11 mouse cellular contexts compared by ENCODE assay signal in genomic region chr2:92692623-92693022, GRCm38 (mm10).
DNase-seq lines count a peak whose midpoint lies in the region; ATAC-seq and TF ChIP-seq lines count a peak whose summit lies in the region.
"Had no signal": no experiment of that assay in that cellular context is flagged by ENCODE, and none has a peak within 500 bp of the region (broad histone marks: within the 10 kb centered on the region; RNA-seq: fewer than 3 reads in every experiment).

No protein-coding gene starts in this region.

- peak; percentile 15; the same call in 1 of the 2 replicates for ATAC-seq in frontal cortex, adult (ENCODE audit: low TSS enrichment)
- ATAC-seq in lung, embryonic 14.5 days (ENCODE audit: insufficient read depth), result no peak

- WGBS in lung, embryonic 14.5 days, result 62% methylated on average over 1 of the region's 1 CpGs

- H3K27ac ChIP-seq in lung, embryonic 14.5 days (ENCODE audit: low read depth), result no peak overlapping the region
- H3K27ac ChIP-seq: embryonic facial prominence, embryonic 13.5 days; hindbrain, embryonic 15.5 days had no signal

- H3K9ac ChIP-seq in lung, embryonic 14.5 days, result no peak overlapping the region
- H3K9ac ChIP-seq: embryonic facial prominence, embryonic 13.5 days; hindbrain, embryonic 15.5 days had no signal

- no peaks in the 10 kb centered on the region for H3K4me1 ChIP-seq in lung, embryonic 14.5 days (ENCODE audit: insufficient read depth)
- H3K4me1 ChIP-seq: embryonic facial prominence, embryonic 13.5 days had no signal

- H3K4me3 ChIP-seq in lung, embryonic 14.5 days (ENCODE audit: low read depth, low read length), result no peak overlapping the region
- H3K4me3 ChIP-seq: embryonic facial prominence, embryonic 13.5 days; hindbrain, embryonic 15.5 days had no signal

- DNase-seq in frontal cortex, postnatal 25 days (ENCODE audit: low spot score in 2 of 2), result no peak
- no peak for DNase-seq in lung, embryonic 14.5 days
- no peak for DNase-seq in lung, postnatal 4 days
- peak; percentile 43 to 62 for DNase-seq in cerebellum, postnatal 10 days
- peak; percentile 34 for DNase-seq in right cerebral cortex, postnatal 4 days
- DNase-seq in c-Kit-positive CD71-positive TER-119-positive erythroid progenitor cells, embryonic 14.5 days (ENCODE audit: low spot score), result no peak
- no peak for DNase-seq in Muller cell, postnatal 12 days (ENCODE audit: inconsistent ontology term)
- DNase-seq: thymus, adult 2 months had no signal

- peak; percentile 28; the same call in 1 of the 2 replicates for TF ChIP-seq CTCF in lung, embryonic 14.5 days (IDR thresholded peaks at IDR 0.05; ENCODE audit: low read depth)

- no peaks in the 10 kb centered on the region for H3K36me3 ChIP-seq in lung, embryonic 14.5 days (ENCODE audit: insufficient read depth)
- H3K36me3 ChIP-seq: embryonic facial prominence, embryonic 13.5 days; hindbrain, embryonic 15.5 days had no signal

- H3K9me3 ChIP-seq in lung, embryonic 14.5 days (ENCODE audit: low read depth, low read length), result no peaks in the 10 kb centered on the region
- H3K9me3 ChIP-seq: embryonic facial prominence, embryonic 13.5 days; hindbrain, embryonic 15.5 days had no signal

- no peaks in the 10 kb centered on the region for H3K27me3 ChIP-seq in lung, embryonic 14.5 days (ENCODE audit: insufficient read depth, low read length)
- H3K27me3 ChIP-seq: embryonic facial prominence, embryonic 13.5 days; hindbrain, embryonic 15.5 days had no signal

- no peak overlapping the region for H3K4me2 ChIP-seq in lung, embryonic 14.5 days
- H3K4me2 ChIP-seq: embryonic facial prominence, embryonic 13.5 days; hindbrain, embryonic 15.5 days had no signal

Comparison
In these comparisons a context has a peak if more than half of its experiments do, and no peak if none do; other contexts are left out.
1. DNase-seq: peak in cerebellum, postnatal 10 days (2 of 2) and right cerebral cortex, postnatal 4 days (single experiment); none in frontal cortex, postnatal 25 days (0 of 2), lung, embryonic 14.5 days (single experiment), lung, postnatal 4 days (0 of 2), c-Kit-positive CD71-positive TER-119-positive erythroid progenitor cells, embryonic 14.5 days (single experiment) and Muller cell, postnatal 12 days (single experiment).